Mouse (Mus musculus): Measurements from ENCODE around the gene Ppp1r12c. TPM values are rescaled to one million over a fixed set of nuclear protein-coding genes. Genes with fewer than 3 reads are reported as not detected.
"Not testable (repeated sequence)": the region's sequence is repeated elsewhere in the genome, so short reads cannot be mapped to it uniquely, and the experiment has no call there.

Gene Ppp1r12c
- 51.7 and 53.6 TPM in 2 replicates for polyA plus RNA-seq (2015; fragmentation: Nextera tagmentation; extraction: Ambion mirVana)

DNA sequence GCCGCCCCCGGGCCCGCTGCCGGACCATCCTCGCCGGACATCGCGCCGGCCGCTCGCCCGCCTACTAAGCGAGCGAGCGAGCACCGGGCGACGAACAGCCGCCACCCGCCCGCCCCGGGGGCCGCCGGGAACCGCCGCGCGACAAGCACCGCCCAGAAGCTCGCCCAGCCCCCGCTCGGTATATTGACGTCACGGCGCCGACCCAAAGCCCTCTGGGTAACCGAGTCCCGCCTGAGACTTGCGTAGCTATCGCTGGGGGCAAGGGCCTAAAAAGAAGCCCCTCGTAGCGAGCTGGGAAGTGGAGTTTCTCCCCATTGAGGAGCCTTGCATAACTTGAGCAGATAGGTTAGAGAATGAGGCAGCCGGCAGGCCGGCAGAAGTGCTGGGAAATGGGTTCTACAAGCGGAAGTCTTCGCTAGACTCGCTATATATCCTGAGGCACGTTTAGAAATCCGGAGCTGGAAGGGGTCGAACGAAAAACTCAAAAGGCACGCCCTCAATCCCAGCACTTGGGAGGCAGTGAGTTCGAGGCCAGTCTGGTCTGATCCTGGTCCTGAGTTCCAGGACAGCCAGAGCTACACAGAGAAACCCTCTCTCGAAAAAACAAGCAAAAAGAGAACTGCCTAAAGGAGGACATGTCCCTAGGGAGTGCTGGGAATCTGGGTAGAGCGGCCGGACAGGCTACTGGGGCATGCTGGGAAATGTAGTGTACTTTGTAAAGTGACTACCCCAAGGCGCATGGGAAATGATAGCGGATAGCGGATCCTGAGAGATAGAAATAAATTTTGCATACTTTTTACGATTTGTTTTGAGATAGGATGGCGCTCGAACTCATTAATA lies at the start of gene Ppp1r12c:
TSS of gene Ppp1r12c (minus strand) at position 123 of the 840 bp plus-strand sequence.
- Histone ChIP-seq H3K27ac (peak within 1 kb of the TSS; percentile 94), H3K9me3 (no peaks in the 10 kb centered on the region), H3K27me3 (replicated peaks) (no peaks in the 10 kb centered on the region), H3K36me3 (no peaks in the 10 kb centered on the region), H3K4me1 (peaks cover 23% of the 10 kb centered on the region), H3K4me3 (replicated peaks) (peak within 1 kb of the TSS; percentile 93), H3K9ac (peak within 1 kb of the TSS; percentile 83), H3K4me2 (peak within 1 kb of the TSS; percentile 69)
- peak; percentile 94 for ATAC-seq (ENCODE audit: insufficient read depth, low FRiP score, low read depth)
- under 1% methylated on average over 59 of the region's 62 CpGs for WGBS

DNA sequence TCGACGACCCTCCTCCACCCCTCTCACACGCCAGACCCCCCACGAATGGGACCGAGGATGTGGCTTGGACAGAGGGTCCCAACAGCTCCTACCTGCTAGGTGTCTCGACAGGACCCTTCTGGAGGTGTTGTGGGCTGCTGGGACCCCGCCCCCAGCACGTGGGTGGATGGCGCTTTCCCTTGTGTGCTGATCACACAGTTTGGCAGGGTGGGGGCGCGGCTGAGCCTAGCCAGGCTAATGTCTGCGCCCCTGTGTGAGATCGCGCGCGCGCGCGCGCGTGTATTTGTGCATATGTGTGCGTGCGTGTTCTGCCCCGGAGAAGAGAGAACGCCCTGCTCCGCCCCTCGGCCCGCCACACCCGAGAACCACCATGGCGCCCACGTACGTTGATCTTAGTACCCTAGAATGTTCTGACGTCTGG lies 45.8 kb upstream of the Ppp1r12c start, which contains the start of gene Syt5:
TSS of gene Syt5 (minus strand) at position 321 of the 421 bp plus-strand sequence.
- 0 out of 2 replicates have a peak, but pooled peaks cover 4% of the 10 kb centered on the region for H3K27me3 ChIP-seq (replicated peaks)
- H3K27ac ChIP-seq = no peak within 1 kb of the TSS
- WGBS = 4% methylated on average over 32 of the region's 33 CpGs
- no peaks in the 10 kb centered on the region for H3K9me3 ChIP-seq
- no peak within 1 kb of the TSS for H3K9ac ChIP-seq
- H3K36me3 ChIP-seq = no peaks in the 10 kb centered on the region
- peak within 1 kb of the TSS; percentile 79 for H3K4me2 ChIP-seq
- ATAC-seq (ENCODE audit: insufficient read depth, low FRiP score, low read depth) = peak; percentile 59; the same call in 1 of the 2 replicates
- H3K4me1 ChIP-seq = peaks cover 5% of the 10 kb centered on the region; the same call in 1 of the 2 replicates
- peak within 1 kb of the TSS; percentile 32 for H3K4me3 ChIP-seq (replicated peaks)

DNA sequence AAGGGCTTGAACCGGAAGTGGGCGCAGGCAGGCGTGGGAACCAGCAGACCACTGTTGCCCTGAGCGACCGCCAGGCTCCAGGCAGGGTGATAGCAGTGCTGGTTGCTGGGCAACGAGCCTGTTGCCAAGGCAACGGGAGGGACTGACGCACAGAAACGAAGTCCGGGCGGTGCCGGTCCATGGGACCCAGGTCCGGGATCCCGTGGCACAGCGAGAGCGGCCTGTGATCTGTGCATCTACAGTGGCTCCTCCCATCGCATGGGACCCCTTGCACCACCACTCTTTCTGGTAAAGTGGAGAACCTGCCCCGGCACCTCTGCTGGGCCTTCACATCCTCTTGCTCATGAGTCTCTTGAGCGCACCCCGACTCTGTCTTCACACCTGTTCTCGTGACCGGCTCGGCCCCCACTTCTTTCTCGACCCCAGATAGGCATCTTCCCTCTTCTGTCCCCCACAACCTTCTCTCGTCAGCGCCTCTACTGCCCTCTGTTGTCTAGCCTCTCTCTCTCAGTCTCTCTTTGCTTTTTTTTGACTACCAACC lies 45.2 kb upstream of the Ppp1r12c start:
- Histone ChIP-seq H3K27me3 (replicated peaks) (0 out of 2 replicates have a peak, but pooled peaks cover 4% of the 10 kb centered on the region), H3K9ac (no peak overlapping the region), H3K36me3 (no peaks in the 10 kb centered on the region), H3K27ac (no peak overlapping the region), H3K9me3 (no peaks in the 10 kb centered on the region), H3K4me3 (replicated peaks) (peak overlapping the region; percentile 32), H3K4me2 (peak overlapping the region; percentile 79), H3K4me1 (peaks cover 5% of the 10 kb centered on the region; the same call in 1 of the 2 replicates)
- 3% methylated on average over 26 of the region's 26 CpGs for WGBS
- ATAC-seq (ENCODE audit: insufficient read depth, low FRiP score, low read depth) = peak; percentile 63; the same call in 1 of the 2 replicates

DNA sequence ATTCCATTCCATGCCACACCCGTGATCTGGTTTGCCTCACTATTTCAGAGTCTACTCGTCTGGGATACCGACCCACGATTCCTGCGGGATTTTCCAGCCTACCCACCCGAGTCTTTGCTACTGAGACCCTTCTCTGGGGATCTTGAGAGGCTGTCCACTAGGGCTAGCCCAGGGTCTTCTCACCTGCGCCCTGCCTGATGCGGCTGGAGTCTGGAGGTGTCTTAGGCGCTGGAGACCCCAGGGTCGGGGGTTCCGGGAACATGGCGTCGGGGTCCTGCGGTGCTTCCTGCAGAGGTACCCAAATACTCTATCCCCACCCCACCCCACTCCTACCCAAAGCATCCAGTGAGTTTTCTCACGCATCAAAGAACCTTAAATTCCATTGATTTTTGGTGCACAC lies 44.6 kb upstream of the Ppp1r12c start:
- 71% methylated on average over 15 of the region's 15 CpGs for WGBS
- Histone ChIP-seq H3K4me3 (replicated peaks) (no peak overlapping the region), H3K27ac (no peak overlapping the region), H3K9ac (no peak overlapping the region), H3K36me3 (no peaks in the 10 kb centered on the region), H3K4me2 (peak overlapping the region; percentile 79; the same call in 1 of the 2 replicates), H3K9me3 (no peaks in the 10 kb centered on the region), H3K4me1 (peaks cover 5% of the 10 kb centered on the region; the same call in 1 of the 2 replicates), H3K27me3 (replicated peaks) (0 out of 2 replicates have a peak, but pooled peaks cover 4% of the 10 kb centered on the region)
- no peak for ATAC-seq (ENCODE audit: insufficient read depth, low FRiP score, low read depth)

DNA sequence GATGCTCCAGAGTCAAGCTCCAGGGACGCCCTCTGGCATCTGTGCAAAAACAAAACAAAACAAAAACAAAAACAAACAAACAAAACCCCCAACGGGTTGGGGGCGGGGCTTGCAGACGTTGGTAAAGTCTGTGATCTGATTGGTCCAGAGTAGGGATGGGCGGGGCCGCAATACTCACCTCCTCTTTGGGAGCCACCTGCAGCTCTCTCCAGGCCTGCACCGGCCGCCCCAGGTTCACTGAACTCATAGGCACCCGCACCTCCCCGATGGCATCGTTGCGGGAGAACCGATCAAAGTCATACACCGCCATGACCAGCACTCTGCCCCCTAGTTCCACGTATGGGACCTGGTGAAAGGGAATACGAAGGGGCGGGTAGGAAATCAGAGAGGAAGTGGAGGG lies 40.5 kb upstream of the Ppp1r12c start:
- H3K27ac ChIP-seq = no peak overlapping the region
- 0 out of 2 replicates have a peak, but pooled peaks cover 4% of the 10 kb centered on the region for H3K27me3 ChIP-seq (replicated peaks)
- no peak overlapping the region for H3K9ac ChIP-seq
- 35% methylated on average over 17 of the region's 17 CpGs for WGBS
- no peak for ATAC-seq (ENCODE audit: insufficient read depth, low FRiP score, low read depth)
- no peak overlapping the region for H3K4me3 ChIP-seq (replicated peaks)
- H3K4me1 ChIP-seq = 0 out of 2 replicates have a peak, but pooled peaks cover under 1% of the 10 kb centered on the region
- no peaks in the 10 kb centered on the region for H3K9me3 ChIP-seq
- no peaks in the 10 kb centered on the region for H3K36me3 ChIP-seq
- no peak overlapping the region for H3K4me2 ChIP-seq

DNA sequence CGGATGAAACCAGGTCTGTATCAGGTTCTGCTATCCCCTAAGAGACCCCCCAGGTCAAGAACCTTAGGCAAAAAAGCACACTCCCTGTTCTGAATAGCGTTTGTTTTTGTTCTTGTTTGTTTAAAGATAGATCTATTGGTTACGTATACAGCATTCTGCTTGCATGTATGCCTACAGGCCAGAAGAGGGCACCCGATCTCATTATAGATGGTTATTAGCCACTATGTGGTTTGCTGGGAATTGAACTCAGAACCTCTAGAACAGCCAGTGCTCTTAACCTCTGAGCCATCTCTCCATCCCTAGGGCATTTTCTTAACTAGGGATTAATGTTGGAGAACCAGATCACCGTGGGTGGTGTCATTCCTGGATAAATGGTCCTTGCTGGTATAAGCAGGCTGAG lies 39.9 kb upstream of the Ppp1r12c start:
- no peak for ATAC-seq (ENCODE audit: insufficient read depth, low FRiP score, low read depth)
- WGBS = 66% methylated on average over 5 of the region's 5 CpGs
- H3K9me3 ChIP-seq = no peaks in the 10 kb centered on the region
- no peak overlapping the region for H3K4me3 ChIP-seq (replicated peaks)
- H3K27ac ChIP-seq = no peak overlapping the region
- no peak overlapping the region for H3K4me2 ChIP-seq
- H3K27me3 ChIP-seq (replicated peaks) = 0 out of 2 replicates have a peak, but pooled peaks cover under 1% of the 10 kb centered on the region
- H3K4me1 ChIP-seq = no peaks in the 10 kb centered on the region
- no peak overlapping the region for H3K9ac ChIP-seq
- H3K36me3 ChIP-seq = no peaks in the 10 kb centered on the region

DNA sequence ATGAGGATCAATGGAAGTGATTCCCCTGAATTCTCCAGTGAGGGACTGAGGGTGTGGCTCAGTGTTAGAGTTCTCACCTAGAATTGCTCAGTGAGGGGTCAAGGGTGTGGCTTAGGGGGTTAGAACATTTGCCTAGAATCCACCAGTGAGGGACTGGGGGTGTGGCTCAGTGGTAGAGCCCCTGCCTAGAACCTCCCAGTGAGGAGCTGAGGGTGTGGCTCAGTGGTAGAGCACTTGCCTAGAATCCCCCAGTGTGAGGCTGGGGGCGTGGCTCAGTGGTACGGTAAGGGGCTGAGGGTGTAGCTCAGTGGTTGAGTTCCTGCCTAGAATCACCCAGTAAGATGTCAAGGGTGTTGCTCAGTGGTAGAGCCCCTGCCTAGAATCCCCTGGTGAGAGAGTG lies 37.5 kb upstream of the Ppp1r12c start:
- no peak for ATAC-seq (ENCODE audit: insufficient read depth, low FRiP score, low read depth)
- 79% methylated on average over 2 of the region's 2 CpGs for WGBS

DNA sequence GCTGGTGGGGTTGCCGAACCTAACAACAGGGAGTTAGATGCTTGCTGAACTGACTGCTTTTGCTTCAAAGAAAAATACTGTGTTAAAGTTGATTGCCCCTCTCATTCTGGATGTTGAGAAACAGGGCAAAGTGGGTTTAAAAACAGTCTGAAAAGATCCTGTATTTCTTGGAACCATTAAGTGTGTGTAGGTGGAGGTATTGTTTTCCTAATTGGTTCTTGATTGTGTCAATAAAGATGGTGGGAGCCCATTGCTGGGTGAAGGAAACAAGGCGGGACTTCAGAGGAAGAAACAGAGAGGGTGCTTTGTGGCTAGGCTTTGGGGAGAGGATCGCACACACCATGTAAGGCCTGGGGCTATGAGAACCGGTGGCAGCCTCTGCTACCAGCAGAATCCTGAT lies 35.7 kb upstream of the Ppp1r12c start:
- H3K9ac ChIP-seq = no peak overlapping the region
- H3K27ac ChIP-seq = no peak overlapping the region
- no peak overlapping the region for H3K4me2 ChIP-seq
- no peaks in the 10 kb centered on the region for H3K9me3 ChIP-seq
- no peaks in the 10 kb centered on the region for H3K27me3 ChIP-seq (replicated peaks)
- peaks cover 2% of the 10 kb centered on the region; the same call in 1 of the 2 replicates for H3K4me1 ChIP-seq
- WGBS = 51% methylated on average over 4 of the region's 4 CpGs
- no peaks in the 10 kb centered on the region for H3K36me3 ChIP-seq
- no peak for ATAC-seq (ENCODE audit: insufficient read depth, low FRiP score, low read depth)
- H3K4me3 ChIP-seq (replicated peaks) = no peak overlapping the region

More for the DNA sequence above, 37.5 kb upstream of the Ppp1r12c start:
- Histone ChIP-seq H3K9me3 (no peaks in the 10 kb centered on the region), H3K36me3 (no peaks in the 10 kb centered on the region), H3K4me2 (no peak overlapping the region), H3K9ac (no peak overlapping the region), H3K4me3 (replicated peaks) (no peak overlapping the region), H3K27ac (no peak overlapping the region), H3K4me1 (no peaks in the 10 kb centered on the region), H3K27me3 (replicated peaks) (no peaks in the 10 kb centered on the region)

DNA sequence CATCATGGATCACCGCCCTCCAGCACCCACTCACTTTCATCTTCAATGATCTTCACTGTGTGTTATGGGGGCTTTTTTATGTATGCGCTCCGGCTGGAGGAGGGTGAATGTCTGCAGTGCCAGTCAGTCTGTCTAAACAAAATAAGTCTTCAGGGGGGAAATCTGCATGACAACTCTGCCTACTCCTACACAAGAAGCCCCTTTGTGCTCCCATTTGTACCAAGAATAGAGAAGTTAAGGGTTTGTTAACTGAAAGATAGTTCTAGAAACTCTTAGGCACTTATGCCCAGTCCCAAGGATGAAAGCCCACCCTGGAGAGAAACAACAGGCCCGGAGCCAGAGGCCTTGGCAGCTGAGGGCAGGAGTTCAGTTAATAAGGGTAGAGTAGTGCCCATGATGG lies 34.9 kb upstream of the Ppp1r12c start:
- WGBS = 83% methylated on average over 4 of the region's 4 CpGs
- no peaks in the 10 kb centered on the region for H3K9me3 ChIP-seq
- no peak for ATAC-seq (ENCODE audit: insufficient read depth, low FRiP score, low read depth)
- no peak overlapping the region for H3K27ac ChIP-seq
- H3K4me1 ChIP-seq = peaks cover 6% of the 10 kb centered on the region; the same call in 1 of the 2 replicates
- H3K27me3 ChIP-seq (replicated peaks) = no peaks in the 10 kb centered on the region
- no peak overlapping the region for H3K4me3 ChIP-seq (replicated peaks)
- H3K4me2 ChIP-seq = no peak overlapping the region
- H3K9ac ChIP-seq = no peak overlapping the region
- H3K36me3 ChIP-seq = no peaks in the 10 kb centered on the region

DNA sequence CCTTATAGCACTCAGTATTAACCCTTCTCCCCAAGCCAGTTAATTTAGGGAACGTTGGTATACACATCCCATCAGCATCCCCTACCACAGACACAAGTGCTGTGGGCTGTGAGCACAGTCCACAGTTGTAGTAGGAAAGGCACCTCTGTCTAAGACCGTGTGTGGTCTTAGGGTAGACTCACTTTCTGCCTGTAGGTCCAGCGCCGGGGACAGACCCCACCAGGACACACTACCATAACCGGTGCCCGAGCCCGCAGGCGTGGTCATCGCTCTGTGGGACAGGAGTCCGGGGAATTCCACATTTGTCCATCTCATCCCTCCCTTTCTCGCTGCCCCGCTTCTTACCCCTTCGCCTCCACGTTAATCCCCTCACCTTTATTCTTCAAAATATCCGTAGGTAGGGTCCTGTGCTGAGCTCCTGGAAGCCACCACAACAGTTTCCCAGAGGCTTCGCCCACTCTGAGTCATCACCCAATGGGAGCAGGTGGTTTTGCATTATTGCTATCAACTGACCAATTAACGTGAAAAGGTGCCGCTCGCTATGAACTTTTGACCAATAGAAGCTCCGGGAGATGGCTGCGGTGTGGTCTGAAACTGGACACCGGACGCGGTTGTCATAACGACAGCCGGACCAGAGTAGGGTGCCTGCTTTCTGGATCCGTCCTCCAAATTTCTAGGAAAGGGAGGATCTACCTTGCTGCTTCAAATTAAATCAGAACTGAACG lies 30.7 kb upstream of the Ppp1r12c start, which contains the start of gene Dnaaf3:
TSS of gene Dnaaf3 (minus strand) at position 449 of the 725 bp plus-strand sequence.
- peaks cover 8% of the 10 kb centered on the region; the same call in 1 of the 2 replicates for H3K4me1 ChIP-seq
- 0 out of 2 replicates have a peak within 1 kb of the TSS, but pooled peaks have one; percentile 12 for H3K9ac ChIP-seq
- WGBS = 6% methylated on average over 28 of the region's 28 CpGs
- H3K27me3 ChIP-seq (replicated peaks) = no peaks in the 10 kb centered on the region
- no peaks in the 10 kb centered on the region for H3K36me3 ChIP-seq
- H3K27ac ChIP-seq = no peak within 1 kb of the TSS
- no peaks in the 10 kb centered on the region for H3K9me3 ChIP-seq
- H3K4me3 ChIP-seq (replicated peaks) = peak within 1 kb of the TSS; percentile 38
- peak; percentile 92 for ATAC-seq (ENCODE audit: insufficient read depth, low FRiP score, low read depth)
- H3K4me2 ChIP-seq = peak within 1 kb of the TSS; percentile 71

DNA sequence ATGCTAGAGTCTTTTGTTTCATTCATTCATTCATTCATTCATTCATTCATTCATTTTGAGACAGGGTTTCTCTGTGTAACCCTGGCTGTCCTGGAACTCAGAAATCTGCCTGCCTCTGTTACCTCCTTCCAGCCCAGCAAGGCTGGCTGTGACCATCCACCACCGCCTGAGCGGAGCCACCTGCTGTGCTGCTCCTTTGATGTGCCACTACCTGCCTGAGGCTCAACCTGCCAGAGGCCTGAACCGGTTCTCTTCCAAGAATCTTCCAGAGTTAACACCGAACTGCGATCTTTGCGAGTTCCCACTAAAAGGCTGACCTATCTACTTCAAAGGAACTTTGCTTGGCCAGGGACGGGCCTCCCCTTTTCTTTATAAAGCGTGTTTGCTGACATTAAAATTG lies 28.7 kb upstream of the Ppp1r12c start:
- H3K27ac ChIP-seq; H3K27me3 ChIP-seq (replicated peaks); ATAC-seq (ENCODE audit: insufficient read depth, low FRiP score, low read depth); H3K4me2 ChIP-seq; H3K4me3 ChIP-seq (replicated peaks); H3K9ac ChIP-seq; H3K36me3 ChIP-seq; H3K9me3 ChIP-seq: not testable (repeated sequence)
- peaks cover 14% of the 10 kb centered on the region for H3K4me1 ChIP-seq
- 48% methylated on average over 8 of the region's 8 CpGs for WGBS
